Mouse (Mus musculus) forebrain, embryonic 16.5 days (tissue): ENCODE measurements around the gene Vwce. TPM values are rescaled to one million over a fixed set of nuclear protein-coding genes. Genes with fewer than 3 reads are reported as not detected.
A peak's percentile ranks its signal among the peaks of the same experiment; 100 is the strongest.

Source experiments
- ATAC-seq: fragments of 200-750 bp; cut with Nextera tagmentation; 2 replicates; pipeline ENCODE4 v1.8.0; 2017; ENCODE audit warnings: mild to moderate bottlenecking, moderate library complexity
- H3K27ac ChIP-seq: fragments of 300-500 bp; sonication (generic); 2 replicates; pipeline ENCODE4 v1.5.1; 2014; ENCODE audit warnings: low read length, control low read depth
- H3K27me3 ChIP-seq: fragments of 300-500 bp; sonication (generic); replicated peaks from 2 replicates; pipeline ENCODE4 v1.6.1; 2014; ENCODE audit warnings: low read length; ENCODE audit not compliant: control insufficient read depth, insufficient read depth
- H3K36me3 ChIP-seq: fragments of 300-500 bp; sonication (generic); 2 replicates; pipeline ENCODE4 v1.6.1; 2014; ENCODE audit not compliant: control insufficient read depth, insufficient read depth
- H3K4me1 ChIP-seq: fragments of 300-500 bp; sonication (generic); replicated peaks from 2 replicates; pipeline ENCODE4 v1.6.1; 2014; ENCODE audit warnings: low read length; ENCODE audit not compliant: control insufficient read depth, insufficient read depth
- H3K4me2 ChIP-seq: fragments of 300-500 bp; sonication (generic); 2 replicates; pipeline ENCODE4 v1.6.1; 2014; ENCODE audit warnings: mild to moderate bottlenecking, low read length, control low read depth
- H3K4me3 ChIP-seq: fragments of 300-500 bp; sonication (generic); replicated peaks from 2 replicates; pipeline ENCODE4 v1.5.1; 2014; ENCODE audit warnings: mild to moderate bottlenecking, low read length, control low read depth
- H3K9ac ChIP-seq: fragments of 300-500 bp; sonication (generic); replicated peaks from 2 replicates; pipeline ENCODE4 v1.6.1; 2014; ENCODE audit warnings: low read depth, low read length, control low read depth
- H3K9me3 ChIP-seq: fragments of 300-500 bp; sonication (generic); 2 replicates; pipeline ENCODE4 v1.6.1; 2016; ENCODE audit warnings: low read length; ENCODE audit not compliant: control insufficient read depth
- WGBS: fragments of 180-500 bp; shearing (Covaris S2); extraction: QIAGEN DNeasy Blood & Tissue Kit; methylation state at CpG from one replicate; pipeline ENCODE4 v1.1.7; 2014; 5-methylcytosine and 5-hydroxymethylcytosine counted together
- polyA plus RNA-seq: library from polyadenylated mRNA; unstranded; fragments of >200 nt; fragmentation: Nextera tagmentation; extraction: Ambion mirVana; gene quantifications from 2 replicates; pipeline ENCODE4 v1.2.1, GENCODE M21; 2015

The Vwce gene
- polyA plus RNA-seq, 1 experiment from 2014 or later: 0.81 TPM

GRCm38 (mm10) chr19:10693926-10694682, 60.1 kb downstream of the Vwce start:
- H3K9me3 ChIP-seq: no peaks in the 10 kb centered on the region
- no peak overlapping the region for H3K9ac ChIP-seq
- no peak for ATAC-seq
- no peak overlapping the region for H3K4me3 ChIP-seq
- no peaks in the 10 kb centered on the region for H3K27me3 ChIP-seq
- H3K36me3 ChIP-seq: no peaks in the 10 kb centered on the region
- 87% methylated on average over 10 of the region's 10 CpGs for WGBS
- H3K4me1 ChIP-seq: peaks cover 55% of the 10 kb centered on the region
- H3K4me2 ChIP-seq: no peak overlapping the region
- no peak overlapping the region for H3K27ac ChIP-seq

- Histone ChIP-seq H3K36me3 (no peaks in the 10 kb centered on the region), H3K4me2 (no peak overlapping the region), H3K9ac (peak overlapping the region; percentile 27), H3K4me1 (peaks cover 52% of the 10 kb centered on the region), H3K4me3 (no peak overlapping the region), H3K27ac (peak overlapping the region; percentile 34), H3K9me3 (no peaks in the 10 kb centered on the region), H3K27me3 (no peaks in the 10 kb centered on the region)
- WGBS: 8% methylated on average over 7 of the region's 7 CpGs
- peak; percentile 19; the same call in 1 of the 2 replicates for ATAC-seq
Observed at GRCm38 (mm10) chr19:10695801-10696200, 61.8 kb downstream of the Vwce start.

- 69% methylated on average over 9 of the region's 9 CpGs for WGBS
Observed at GRCm38 (mm10) chr19:10698131-10698991, 64.3 kb downstream of the Vwce start.

GRCm38 (mm10) chr19:10699851-10700250, 65.8 kb downstream of the Vwce start:
- WGBS: 35% methylated on average over 9 of the region's 9 CpGs
- H3K9ac ChIP-seq: no peak overlapping the region
- no peak overlapping the region for H3K4me3 ChIP-seq
- no peaks in the 10 kb centered on the region for H3K9me3 ChIP-seq
- peaks cover 44% of the 10 kb centered on the region for H3K4me1 ChIP-seq
- H3K27ac ChIP-seq: peak overlapping the region; percentile 42; the same call in 1 of the 2 replicates
- H3K4me2 ChIP-seq: no peak overlapping the region
- H3K27me3 ChIP-seq: no peaks in the 10 kb centered on the region
- ATAC-seq: peak; percentile 34; the same call in 1 of the 2 replicates
- no peaks in the 10 kb centered on the region for H3K36me3 ChIP-seq

More at GRCm38 (mm10) chr19:10698131-10698991, 64.3 kb downstream of the Vwce start:
- Histone ChIP-seq H3K4me1 (peaks cover 44% of the 10 kb centered on the region), H3K4me3 (no peak overlapping the region), H3K9me3 (no peaks in the 10 kb centered on the region), H3K27ac (no peak overlapping the region), H3K36me3 (no peaks in the 10 kb centered on the region), H3K4me2 (no peak overlapping the region), H3K27me3 (no peaks in the 10 kb centered on the region), H3K9ac (no peak overlapping the region)
- ATAC-seq: no peak

GRCm38 (mm10) chr19:10701013-10701726, 67.2 kb downstream of the Vwce start:
- no peak overlapping the region for H3K27ac ChIP-seq
- H3K4me1 ChIP-seq: peaks cover 36% of the 10 kb centered on the region
- no peak overlapping the region for H3K9ac ChIP-seq
- WGBS: 59% methylated on average over 6 of the region's 6 CpGs
- H3K4me3 ChIP-seq: no peak overlapping the region
- H3K27me3 ChIP-seq: no peaks in the 10 kb centered on the region
- ATAC-seq: no peak
- no peaks in the 10 kb centered on the region for H3K36me3 ChIP-seq
- no peaks in the 10 kb centered on the region for H3K9me3 ChIP-seq
- no peak overlapping the region for H3K4me2 ChIP-seq

GRCm38 (mm10) chr19:10702125-10702524, 68.1 kb downstream of the Vwce start:
- H3K27ac ChIP-seq: no peak overlapping the region
- ATAC-seq: no peak
- H3K4me3 ChIP-seq: no peak overlapping the region
- no peaks in the 10 kb centered on the region for H3K27me3 ChIP-seq
- H3K36me3 ChIP-seq: no peaks in the 10 kb centered on the region
- 91% methylated on average over 8 of the region's 8 CpGs for WGBS
- H3K4me1 ChIP-seq: peaks cover 33% of the 10 kb centered on the region
- H3K9ac ChIP-seq: no peak overlapping the region
- no peak overlapping the region for H3K4me2 ChIP-seq
- no peaks in the 10 kb centered on the region for H3K9me3 ChIP-seq

- no peak for ATAC-seq
- no peaks in the 10 kb centered on the region for H3K27me3 ChIP-seq
Observed at GRCm38 (mm10) chr19:10703470-10703869, 69.5 kb downstream of the Vwce start.

GRCm38 (mm10) chr19:10707087-10707875, 73.3 kb downstream of the Vwce start:
- H3K9ac ChIP-seq: no peak overlapping the region
- H3K4me1 ChIP-seq: peaks cover 24% of the 10 kb centered on the region
- no peaks in the 10 kb centered on the region for H3K27me3 ChIP-seq
- H3K36me3 ChIP-seq: peaks cover 5% of the 10 kb centered on the region
- ATAC-seq: no peak
- H3K9me3 ChIP-seq: no peaks in the 10 kb centered on the region
- no peak overlapping the region for H3K4me3 ChIP-seq
- WGBS: 85% methylated on average over 13 of the region's 13 CpGs
- H3K27ac ChIP-seq: no peak overlapping the region
- no peak overlapping the region for H3K4me2 ChIP-seq

More at GRCm38 (mm10) chr19:10703470-10703869, 69.5 kb downstream of the Vwce start:
- H3K4me2 ChIP-seq: no peak overlapping the region
- peaks cover 21% of the 10 kb centered on the region for H3K4me1 ChIP-seq
- no peak overlapping the region for H3K9ac ChIP-seq
- no peak overlapping the region for H3K27ac ChIP-seq
- no peak overlapping the region for H3K4me3 ChIP-seq
- H3K9me3 ChIP-seq: no peaks in the 10 kb centered on the region
- 88% methylated on average over 8 of the region's 8 CpGs for WGBS
- H3K36me3 ChIP-seq: no peaks in the 10 kb centered on the region
